Mouse (Mus musculus): Measurements from ENCODE around the gene Pde4d. TPM values are rescaled to one million over a fixed set of nuclear protein-coding genes. Genes with fewer than 3 reads are reported as not detected.
A peak's percentile ranks its signal among the peaks of the same experiment; 100 is the strongest.

Pde4d gene
- total and polyA plus RNA-seq, 2 experiments from 2014 or later, result 19.0 to 103 TPM

GRCm38 (mm10) chr13:109604017-109604416, 1154.3 kb downstream of the Pde4d start:
- H3K9ac ChIP-seq (replicated peaks; ENCODE audit: low read length, poor library complexity, severe bottlenecking), result no peak overlapping the region
- no peak for DNase-seq (ENCODE audit: low spot score)
- H3K27ac ChIP-seq (ENCODE audit: low read depth, low read length), result no peak overlapping the region
- 86% methylated on average over 2 of the region's 2 CpGs for WGBS
- H3K4me1 ChIP-seq (ENCODE audit: insufficient read depth, low read length), result no peaks in the 10 kb centered on the region
- no peak for ATAC-seq (ENCODE audit: low FRiP score)
- H3K36me3 ChIP-seq (ENCODE audit: insufficient read depth, low read length), result no peaks in the 10 kb centered on the region
- no peaks in the 10 kb centered on the region for H3K27me3 ChIP-seq (ENCODE audit: insufficient read depth, low read length)
- TF ChIP-seq CTCF (IDR thresholded peaks at IDR 0.05), result no peak
- no peaks in the 10 kb centered on the region for H3K9me3 ChIP-seq (ENCODE audit: low read length)
- no peak overlapping the region for H3K4me2 ChIP-seq (ENCODE audit: low read depth, low read length, poor library complexity, severe bottlenecking)
- H3K4me3 ChIP-seq (ENCODE audit: low read depth, low read length), result no peak overlapping the region

GRCm38 (mm10) chr13:109605140-109605539, 1155.4 kb downstream of the Pde4d start:
- Histone ChIP-seq H3K4me1 (ENCODE audit: insufficient read depth, low read length) (no peaks in the 10 kb centered on the region), H3K4me2 (ENCODE audit: low read depth, low read length, poor library complexity, severe bottlenecking) (no peak overlapping the region), H3K36me3 (ENCODE audit: insufficient read depth, low read length) (no peaks in the 10 kb centered on the region), H3K27me3 (ENCODE audit: insufficient read depth, low read length) (no peaks in the 10 kb centered on the region), H3K9me3 (ENCODE audit: low read length) (no peaks in the 10 kb centered on the region), H3K4me3 (ENCODE audit: low read depth, low read length) (no peak overlapping the region), H3K27ac (ENCODE audit: low read depth, low read length) (no peak overlapping the region), H3K9ac (replicated peaks; ENCODE audit: low read length, poor library complexity, severe bottlenecking) (no peak overlapping the region)
- 69% methylated on average over 1 of the region's 1 CpGs for WGBS
- peak; percentile 51 for DNase-seq (ENCODE audit: low spot score)
- ATAC-seq (ENCODE audit: low FRiP score), result no peak
- TF ChIP-seq CTCF (IDR thresholded peaks at IDR 0.05), result peak; percentile 69

- H3K27ac ChIP-seq (ENCODE audit: low read depth, low read length), result no peak overlapping the region
- H3K36me3 ChIP-seq (ENCODE audit: insufficient read depth, low read length), result no peaks in the 10 kb centered on the region
- ATAC-seq (ENCODE audit: low FRiP score), result 0 out of 2 replicates have a peak, but pooled peaks have one; percentile 3
These were observed 1159.5 kb downstream of the Pde4d start for GRCm38 (mm10) chr13:109609106-109609804.

GRCm38 (mm10) chr13:109609805-109610187, 1160.0 kb downstream of the Pde4d start:
- Histone ChIP-seq H3K27me3 (ENCODE audit: insufficient read depth, low read length) (no peaks in the 10 kb centered on the region), H3K27ac (ENCODE audit: low read depth, low read length) (no peak overlapping the region), H3K9me3 (ENCODE audit: low read length) (no peaks in the 10 kb centered on the region), H3K4me3 (ENCODE audit: low read depth, low read length) (no peak overlapping the region), H3K36me3 (ENCODE audit: insufficient read depth, low read length) (no peaks in the 10 kb centered on the region), H3K4me2 (ENCODE audit: low read depth, low read length, poor library complexity, severe bottlenecking) (no peak overlapping the region), H3K9ac (replicated peaks; ENCODE audit: low read length, poor library complexity, severe bottlenecking) (no peak overlapping the region), H3K4me1 (ENCODE audit: insufficient read depth, low read length) (no peaks in the 10 kb centered on the region)
- WGBS, result 14% methylated on average over 3 of the region's 3 CpGs
- ATAC-seq (ENCODE audit: low FRiP score) (no peak), DNase-seq (ENCODE audit: low spot score) (peak; percentile 85)
- peak; percentile 87 for TF ChIP-seq CTCF (IDR thresholded peaks at IDR 0.05)

More at GRCm38 (mm10) chr13:109609106-109609804, 1159.5 kb downstream of the Pde4d start:
- H3K9me3 ChIP-seq (ENCODE audit: low read length), result no peaks in the 10 kb centered on the region
- TF ChIP-seq CTCF (IDR thresholded peaks at IDR 0.05), result no peak
- no peak overlapping the region for H3K4me3 ChIP-seq (ENCODE audit: low read depth, low read length)
- DNase-seq (ENCODE audit: low spot score), result no peak
- 74% methylated on average over 9 of the region's 9 CpGs for WGBS
- no peak overlapping the region for H3K9ac ChIP-seq (replicated peaks; ENCODE audit: low read length, poor library complexity, severe bottlenecking)
- no peaks in the 10 kb centered on the region for H3K4me1 ChIP-seq (ENCODE audit: insufficient read depth, low read length)
- no peak overlapping the region for H3K4me2 ChIP-seq (ENCODE audit: low read depth, low read length, poor library complexity, severe bottlenecking)
- no peaks in the 10 kb centered on the region for H3K27me3 ChIP-seq (ENCODE audit: insufficient read depth, low read length)

GRCm38 (mm10) chr13:109610772-109611171, 1161.0 kb downstream of the Pde4d start:
- no peak overlapping the region for H3K4me2 ChIP-seq (ENCODE audit: low read depth, low read length, poor library complexity, severe bottlenecking)
- no peaks in the 10 kb centered on the region for H3K9me3 ChIP-seq (ENCODE audit: low read length)
- H3K9ac ChIP-seq (replicated peaks; ENCODE audit: low read length, poor library complexity, severe bottlenecking), result no peak overlapping the region
- 98% methylated on average over 2 of the region's 2 CpGs for WGBS
- H3K4me1 ChIP-seq (ENCODE audit: insufficient read depth, low read length), result no peaks in the 10 kb centered on the region
- TF ChIP-seq CTCF (IDR thresholded peaks at IDR 0.05), result no peak
- H3K36me3 ChIP-seq (ENCODE audit: insufficient read depth, low read length), result no peaks in the 10 kb centered on the region
- no peak for ATAC-seq (ENCODE audit: low FRiP score)
- H3K27ac ChIP-seq (ENCODE audit: low read depth, low read length), result no peak overlapping the region
- DNase-seq (ENCODE audit: low spot score), result no peak
- no peaks in the 10 kb centered on the region for H3K27me3 ChIP-seq (ENCODE audit: insufficient read depth, low read length)
- H3K4me3 ChIP-seq (ENCODE audit: low read depth, low read length), result no peak overlapping the region

GRCm38 (mm10) chr13:109615213-109615784, 1165.6 kb downstream of the Pde4d start:
- ATAC-seq (ENCODE audit: low FRiP score) (no peak), DNase-seq (ENCODE audit: low spot score) (no peak)
- Histone ChIP-seq H3K27me3 (ENCODE audit: insufficient read depth, low read length) (no peaks in the 10 kb centered on the region), H3K4me3 (ENCODE audit: low read depth, low read length) (no peak overlapping the region), H3K27ac (ENCODE audit: low read depth, low read length) (no peak overlapping the region), H3K9ac (replicated peaks; ENCODE audit: low read length, poor library complexity, severe bottlenecking) (no peak overlapping the region), H3K4me1 (ENCODE audit: insufficient read depth, low read length) (no peaks in the 10 kb centered on the region), H3K4me2 (ENCODE audit: low read depth, low read length, poor library complexity, severe bottlenecking) (no peak overlapping the region), H3K36me3 (ENCODE audit: insufficient read depth, low read length) (no peaks in the 10 kb centered on the region), H3K9me3 (ENCODE audit: low read length) (no peaks in the 10 kb centered on the region)
- TF ChIP-seq CTCF (IDR thresholded peaks at IDR 0.05), result no peak
- 71% methylated on average over 8 of the region's 8 CpGs for WGBS
